Comparison of ENCODE assay signal across 23 mouse cellular contexts in genomic region chr6:111702864-111703263, GRCm38 (mm10).
A peak's percentile ranks its signal among the peaks of the same experiment; 100 is the strongest.
DNase-seq lines count a peak whose midpoint lies in the region; ATAC-seq and TF ChIP-seq lines count a peak whose summit lies in the region.
"Had no signal": no experiment of that assay in that cellular context is flagged by ENCODE, and none has a peak within 500 bp of the region (broad histone marks: within the 10 kb centered on the region; RNA-seq: fewer than 3 reads in every experiment).

No protein-coding gene starts in this region.

- TF ChIP-seq EP300 in lung, postnatal 0 days (IDR thresholded peaks at IDR 0.05): no peak

- no peak overlapping the region for H3K27ac ChIP-seq in forebrain, embryonic 14.5 days (ENCODE audit: low read depth, low read length)
- H3K27ac ChIP-seq in forebrain, embryonic 11.5 days (ENCODE audit: low read depth, low read length): no peak overlapping the region
- no peak overlapping the region for H3K27ac ChIP-seq in forebrain, postnatal 0 days (ENCODE audit: low read depth, low read length)
- H3K27ac ChIP-seq in forebrain, embryonic 10.5 days: no peak overlapping the region
- no peak overlapping the region for H3K27ac ChIP-seq in lung, postnatal 0 days (ENCODE audit: low read length)
- H3K27ac ChIP-seq: embryonic facial prominence, embryonic 10.5 days; embryonic facial prominence, embryonic 13.5 days; gastrocnemius, adult 2 months; hindbrain, embryonic 12.5 days; hindbrain, embryonic 15.5 days had no signal

- no peaks in the 10 kb centered on the region; the same call in 1 of the 2 replicates for H3K9me3 ChIP-seq in forebrain, embryonic 14.5 days (replicated peaks; ENCODE audit: control insufficient read depth, low read length)
- no peaks in the 10 kb centered on the region for H3K9me3 ChIP-seq in forebrain, embryonic 11.5 days (ENCODE audit: control insufficient read depth, low read length)
- H3K9me3 ChIP-seq in forebrain, postnatal 0 days (ENCODE audit: low read length): no peaks in the 10 kb centered on the region
- H3K9me3 ChIP-seq in forebrain, embryonic 10.5 days: no peaks in the 10 kb centered on the region
- H3K9me3 ChIP-seq in lung, postnatal 0 days (ENCODE audit: low read length): no peaks in the 10 kb centered on the region
- H3K9me3 ChIP-seq: embryonic facial prominence, embryonic 10.5 days; embryonic facial prominence, embryonic 13.5 days; hindbrain, embryonic 12.5 days; hindbrain, embryonic 15.5 days had no signal

- H3K27me3 ChIP-seq in forebrain, embryonic 14.5 days (replicated peaks; ENCODE audit: control insufficient read depth, insufficient read depth, low read length): no peaks in the 10 kb centered on the region
- H3K27me3 ChIP-seq in forebrain, embryonic 11.5 days (ENCODE audit: control insufficient read depth, insufficient read depth, low read length): no peaks in the 10 kb centered on the region
- H3K27me3 ChIP-seq in forebrain, postnatal 0 days (ENCODE audit: insufficient read depth, low read length): no peaks in the 10 kb centered on the region
- H3K27me3 ChIP-seq in forebrain, embryonic 10.5 days (ENCODE audit: poor library complexity, severe bottlenecking): no peaks in the 10 kb centered on the region
- no peaks in the 10 kb centered on the region for H3K27me3 ChIP-seq in lung, postnatal 0 days (replicated peaks; ENCODE audit: insufficient read depth, low read length)
- H3K27me3 ChIP-seq: embryonic facial prominence, embryonic 13.5 days; hindbrain, embryonic 12.5 days; hindbrain, embryonic 15.5 days had no signal

- TF ChIP-seq CTCF in forebrain, postnatal 0 days (IDR thresholded peaks at IDR 0.05; ENCODE audit: low read depth): no peak
- no peak for TF ChIP-seq CTCF in lung, postnatal 0 days (IDR thresholded peaks at IDR 0.05)

- no peak overlapping the region for H3K9ac ChIP-seq in forebrain, embryonic 14.5 days (ENCODE audit: low read length)
- H3K9ac ChIP-seq in forebrain, embryonic 11.5 days (ENCODE audit: low read length): no peak overlapping the region
- no peak overlapping the region for H3K9ac ChIP-seq in forebrain, postnatal 0 days
- no peak overlapping the region for H3K9ac ChIP-seq in lung, postnatal 0 days (replicated peaks; ENCODE audit: low read depth)
- H3K9ac ChIP-seq: embryonic facial prominence, embryonic 13.5 days; hindbrain, embryonic 12.5 days; hindbrain, embryonic 15.5 days had no signal

- H3K36me3 ChIP-seq in forebrain, embryonic 14.5 days (ENCODE audit: control insufficient read depth, insufficient read depth, low read length): no peaks in the 10 kb centered on the region
- H3K36me3 ChIP-seq in forebrain, embryonic 11.5 days (ENCODE audit: control insufficient read depth, insufficient read depth, low read length): no peaks in the 10 kb centered on the region
- no peaks in the 10 kb centered on the region for H3K36me3 ChIP-seq in forebrain, postnatal 0 days (ENCODE audit: insufficient read depth)
- H3K36me3 ChIP-seq in forebrain, embryonic 10.5 days (replicated peaks): no peaks in the 10 kb centered on the region
- no peaks in the 10 kb centered on the region for H3K36me3 ChIP-seq in lung, postnatal 0 days (ENCODE audit: insufficient read depth, low read length)
- H3K36me3 ChIP-seq: embryonic facial prominence, embryonic 10.5 days; embryonic facial prominence, embryonic 13.5 days; hindbrain, embryonic 12.5 days; hindbrain, embryonic 15.5 days had no signal

- H3K4me2 ChIP-seq in forebrain, embryonic 14.5 days (ENCODE audit: low read length): no peak overlapping the region
- H3K4me2 ChIP-seq in forebrain, embryonic 11.5 days (ENCODE audit: low read depth, low read length, severe bottlenecking): no peak overlapping the region
- H3K4me2 ChIP-seq in forebrain, postnatal 0 days (ENCODE audit: low read depth): no peak overlapping the region
- no peak overlapping the region for H3K4me2 ChIP-seq in lung, postnatal 0 days (replicated peaks; ENCODE audit: low read depth, low read length)
- H3K4me2 ChIP-seq: embryonic facial prominence, embryonic 13.5 days; heart, embryonic 11.5 days; hindbrain, embryonic 12.5 days; hindbrain, embryonic 15.5 days had no signal

- 82% methylated on average over 1 of the region's 1 CpGs for WGBS in forebrain, embryonic 14.5 days
- WGBS in forebrain, embryonic 11.5 days: 96% methylated on average over 1 of the region's 1 CpGs
- 77% methylated on average over 1 of the region's 1 CpGs for WGBS in forebrain, postnatal 0 days
- WGBS in forebrain, embryonic 10.5 days: 88% methylated on average over 1 of the region's 1 CpGs
- WGBS in lung, postnatal 0 days: 69% methylated on average over 1 of the region's 1 CpGs

- no peaks in the 10 kb centered on the region for H3K4me1 ChIP-seq in forebrain, embryonic 14.5 days (ENCODE audit: control insufficient read depth, insufficient read depth, low read length)
- H3K4me1 ChIP-seq in forebrain, embryonic 11.5 days (replicated peaks; ENCODE audit: control insufficient read depth, insufficient read depth, low read length): no peaks in the 10 kb centered on the region
- H3K4me1 ChIP-seq in forebrain, postnatal 0 days (ENCODE audit: insufficient read depth): no peaks in the 10 kb centered on the region
- H3K4me1 ChIP-seq in forebrain, embryonic 10.5 days: no peaks in the 10 kb centered on the region
- H3K4me1 ChIP-seq in lung, postnatal 0 days (ENCODE audit: insufficient read depth, low read depth, low read length): no peaks in the 10 kb centered on the region
- H3K4me1 ChIP-seq: embryonic facial prominence, embryonic 10.5 days; embryonic facial prominence, embryonic 13.5 days; hindbrain, embryonic 12.5 days; hindbrain, embryonic 15.5 days had no signal

- DNase-seq in forebrain, embryonic 14.5 days (ENCODE audit: low spot score): peak; percentile 49
- DNase-seq in forebrain, embryonic 11.5 days (ENCODE audit: low spot score): no peak
- DNase-seq in forebrain, postnatal 0 days: peak; percentile 28
- no peak for DNase-seq in forebrain, embryonic 10.5 days (ENCODE audit: extremely low spot score, low spot score)
- peak; percentile 4 for DNase-seq in lung, postnatal 0 days (ENCODE audit: low spot score)
- no peak for DNase-seq in lung, adult 18-20 months
- DNase-seq: adrenal gland, postnatal 10 days; adrenal gland, postnatal 36 days; cerebellum, adult 11-12 months; cerebellum, adult 8-10 months; cerebellum, postnatal 36 days; embryo, embryonic 11 days; gastrocnemius, adult 2 months; gastrocnemius, postnatal 14 days; heart, adult 11 months had no signal

- ATAC-seq in forebrain, embryonic 14.5 days: no peak
- ATAC-seq in forebrain, embryonic 11.5 days (replicated peaks; ENCODE audit: low FRiP score): no peak
- no peak for ATAC-seq in forebrain, postnatal 0 days
- ATAC-seq in lung, postnatal 0 days: no peak
- ATAC-seq: activated CD4-positive, CD25-positive, alpha-beta regulatory T cell, adult 4 months; intestine, postnatal 0 days had no signal

- no peak overlapping the region for H3K4me3 ChIP-seq in forebrain, embryonic 14.5 days (ENCODE audit: low read depth, low read length)
- no peak overlapping the region for H3K4me3 ChIP-seq in forebrain, embryonic 11.5 days (ENCODE audit: low read depth, low read length)
- H3K4me3 ChIP-seq in forebrain, postnatal 0 days (ENCODE audit: low read depth, low read length): no peak overlapping the region
- H3K4me3 ChIP-seq in forebrain, embryonic 10.5 days: no peak overlapping the region
- no peak overlapping the region for H3K4me3 ChIP-seq in lung, postnatal 0 days (ENCODE audit: low read depth, low read length)
- H3K4me3 ChIP-seq: embryonic facial prominence, embryonic 10.5 days; embryonic facial prominence, embryonic 13.5 days; erythroblast, embryonic 14.5 days; gastrocnemius, adult 2 months; hindbrain, embryonic 12.5 days; hindbrain, embryonic 15.5 days had no signal

Comparison
In these comparisons a context has a peak if more than half of its experiments do, and no peak if none do; other contexts are left out.
1. DNase-seq: peak in forebrain, embryonic 14.5 days (single experiment), forebrain, postnatal 0 days (single experiment) and lung, postnatal 0 days (single experiment); none in forebrain, embryonic 11.5 days (single experiment), forebrain, embryonic 10.5 days (single experiment) and lung, adult 18-20 months (0 of 2).